Mouse (Mus musculus) heart, postnatal 0 days (tissue): ENCODE data around the gene Plek. TPM values are rescaled to one million over a fixed set of nuclear protein-coding genes. Genes with fewer than 3 reads are reported as not detected.

Source experiments
- ATAC-seq: fragments of 200-750 bp; cut with Nextera tagmentation; 2 replicates; pipeline ENCODE4 v1.8.0; 2017; ENCODE audit warnings: low read depth, moderate number of reproducible peaks, moderate library complexity; ENCODE audit not compliant: insufficient read depth
- DNase-seq: peaks from one replicate; pipeline ENCODE4 v3.0.0-alpha.2; 2016; ENCODE audit warnings: low spot score
- H3K27ac ChIP-seq: fragments of 300-500 bp; sonication (generic); 2 replicates; pipeline ENCODE4 v1.5.1; 2014; ENCODE audit warnings: low read depth, mild to moderate bottlenecking
- H3K27me3 ChIP-seq: fragments of 300-500 bp; sonication (generic); 2 replicates; pipeline ENCODE4 v1.6.1; 2014; ENCODE audit warnings: low read length, mixed read lengths; ENCODE audit not compliant: control insufficient read depth, insufficient read depth
- H3K36me3 ChIP-seq: fragments of 300-500 bp; sonication (generic); replicated peaks from 2 replicates; pipeline ENCODE4 v1.6.1; 2014; ENCODE audit warnings: low read length, mixed read lengths; ENCODE audit not compliant: control insufficient read depth, insufficient read depth
- H3K4me1 ChIP-seq: fragments of 300-500 bp; sonication (generic); 2 replicates; pipeline ENCODE4 v1.6.1; 2014; ENCODE audit warnings: antibody characterized with exemption; ENCODE audit not compliant: control insufficient read depth, insufficient read depth
- H3K4me2 ChIP-seq: fragments of 300-500 bp; sonication (generic); 2 replicates; pipeline ENCODE4 v1.6.1; 2014; ENCODE audit warnings: low read depth, mild to moderate bottlenecking, low read length, moderate library complexity
- H3K4me3 ChIP-seq: fragments of 300-500 bp; sonication (generic); 2 replicates; pipeline ENCODE4 v1.5.1; 2014; ENCODE audit warnings: low read depth, low read length
- H3K9ac ChIP-seq: fragments of 300-500 bp; sonication (generic); replicated peaks from 2 replicates; pipeline ENCODE4 v1.6.1; 2014; ENCODE audit warnings: low read depth, low read length, mixed read lengths
- H3K9me3 ChIP-seq: fragments of 300-500 bp; sonication (generic); replicated peaks from 2 replicates; pipeline ENCODE4 v1.6.1; 2016; ENCODE audit warnings: low read length; ENCODE audit not compliant: control insufficient read depth
- CTCF ChIP-seq: IDR thresholded peaks from 2 replicates; pipeline ENCODE4 v1.5.1; 2016; ENCODE audit warnings: antibody characterized with exemption, control low read depth, low read depth
- EP300 ChIP-seq: IDR thresholded peaks from 2 replicates; pipeline ENCODE4 v1.6.1; 2016; ENCODE audit warnings: antibody characterized with exemption, low read depth
- WGBS: fragments of 180-500 bp; shearing (Covaris S2); extraction: QIAGEN DNeasy Blood & Tissue Kit; methylation state at CpG from one replicate; pipeline ENCODE4 v1.1.7; 2014; 5-methylcytosine and 5-hydroxymethylcytosine counted together
- polyA plus RNA-seq: library from polyadenylated mRNA; unstranded; fragments of >200 nt; fragmentation: Nextera tagmentation; extraction: Ambion mirVana; gene quantifications from 2 replicates; pipeline ENCODE4 v1.2.1, GENCODE M21; 2015
- total RNA-seq: library from RNA; depleted of rRNA; stranded (reverse); fragments of >200 nt; gene quantifications from 2 replicates; pipeline ENCODE4 v1.2.3, GENCODE M21; 2014; ENCODE audit warnings: low replicate concordance

Gene Plek
- total and polyA plus RNA-seq, 2 experiments from 2014 or later: 1.3 to 2.6 TPM

DNA sequence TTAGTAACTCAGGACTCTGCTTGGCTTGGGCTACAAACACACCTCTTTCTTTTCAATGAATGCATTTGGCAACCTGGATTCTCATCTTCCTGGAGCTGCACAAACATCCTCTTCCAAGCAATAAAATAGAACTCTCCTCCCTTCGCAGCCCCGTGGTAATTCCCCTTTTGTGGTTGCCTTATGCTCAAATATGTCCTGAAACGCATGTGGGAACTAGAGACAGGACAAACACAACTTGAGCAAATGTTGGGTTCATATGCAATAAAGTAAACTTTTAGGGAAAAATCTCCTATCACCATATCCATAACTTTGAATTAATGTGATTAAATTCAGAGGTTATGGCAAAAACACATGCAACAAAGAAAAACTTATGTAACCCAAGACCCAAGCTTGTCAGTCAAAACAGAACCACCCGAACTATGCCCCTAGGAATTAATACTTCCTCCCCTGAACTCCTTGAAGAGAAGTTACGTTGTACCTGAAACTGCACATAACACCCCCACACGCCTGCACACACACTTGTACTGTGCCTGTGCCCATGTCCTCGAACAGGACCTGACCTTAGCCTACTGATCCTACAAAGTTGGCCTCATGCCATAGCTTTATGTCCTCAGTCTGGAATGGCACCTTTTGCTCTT, 65.5 kb downstream of the Plek start:
- no peak overlapping the region for H3K27ac ChIP-seq
- no peak overlapping the region for H3K4me2 ChIP-seq
- ATAC-seq: no peak
- no peak overlapping the region for H3K9ac ChIP-seq
- H3K4me3 ChIP-seq: no peak overlapping the region
- WGBS: 75% methylated on average over 7 of the region's 7 CpGs
- no peaks in the 10 kb centered on the region for H3K4me1 ChIP-seq
- H3K9me3 ChIP-seq: no peaks in the 10 kb centered on the region
- TF ChIP-seq EP300 (no peak), CTCF (no peak)
- no peaks in the 10 kb centered on the region for H3K36me3 ChIP-seq
- H3K27me3 ChIP-seq: no peaks in the 10 kb centered on the region
- no peak for DNase-seq

DNA sequence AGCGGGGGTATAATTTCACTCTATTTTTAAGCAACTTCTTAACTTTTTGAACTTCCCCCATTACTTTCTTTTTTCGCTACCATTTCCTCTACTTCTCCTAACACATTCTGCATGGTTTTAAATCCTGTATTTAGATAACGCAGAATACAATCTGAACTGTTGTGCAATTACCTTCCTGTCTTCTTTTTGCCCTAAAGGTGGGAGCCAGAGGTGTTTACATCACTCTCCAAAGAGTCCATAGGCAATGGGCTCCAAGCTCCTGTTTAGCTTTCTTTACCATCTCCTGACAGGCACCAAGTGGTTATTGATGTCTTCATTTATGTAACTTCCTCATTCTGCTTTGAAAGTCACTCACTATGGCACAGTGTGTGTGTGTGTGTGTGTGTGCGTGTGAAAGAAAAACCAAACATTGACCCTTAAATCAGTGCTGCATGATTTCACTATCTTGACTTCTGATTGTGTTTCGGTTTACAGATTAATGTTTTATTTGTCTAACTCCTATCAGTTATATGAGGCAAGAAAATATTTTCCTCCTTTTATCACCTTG, 73.9 kb downstream of the Plek start:
- Histone ChIP-seq H3K9me3 (no peaks in the 10 kb centered on the region), H3K4me1 (peaks cover 6% of the 10 kb centered on the region; the same call in 1 of the 2 replicates), H3K27me3 (no peaks in the 10 kb centered on the region), H3K4me2 (no peak overlapping the region), H3K4me3 (no peak overlapping the region), H3K36me3 (no peaks in the 10 kb centered on the region), H3K9ac (no peak overlapping the region), H3K27ac (no peak overlapping the region)
- WGBS: 71% methylated on average over 5 of the region's 5 CpGs
- TF ChIP-seq EP300 (no peak), CTCF (no peak)
- ATAC-seq: no peak
- DNase-seq: no peak

DNA sequence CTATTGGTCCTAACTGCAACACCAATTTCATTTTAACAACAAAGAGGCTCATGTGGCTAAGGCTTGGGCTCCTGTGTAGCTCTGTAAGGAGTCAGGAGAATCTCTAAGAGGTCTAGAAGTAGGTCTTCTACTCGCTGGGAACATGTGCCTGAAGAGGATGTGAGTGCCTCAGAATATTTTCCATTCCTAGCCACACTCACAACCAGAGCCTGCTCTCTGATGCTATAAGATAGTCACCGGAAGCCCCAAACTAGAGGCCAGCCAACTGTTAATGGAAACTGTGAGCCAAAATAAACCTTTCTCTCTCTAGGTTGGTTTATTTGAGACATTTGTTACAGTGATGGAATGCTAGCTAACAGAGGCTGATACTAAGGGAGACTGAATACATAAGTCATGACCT, 74.6 kb downstream of the Plek start:
- DNase-seq: no peak
- H3K36me3 ChIP-seq: no peaks in the 10 kb centered on the region
- H3K9ac ChIP-seq: no peak overlapping the region
- peaks cover 6% of the 10 kb centered on the region; the same call in 1 of the 2 replicates for H3K4me1 ChIP-seq
- no peak for ATAC-seq
- WGBS: 41% methylated on average over 2 of the region's 2 CpGs
- H3K27ac ChIP-seq: no peak overlapping the region
- no peaks in the 10 kb centered on the region for H3K27me3 ChIP-seq
- no peak overlapping the region for H3K4me2 ChIP-seq
- no peaks in the 10 kb centered on the region for H3K9me3 ChIP-seq
- TF ChIP-seq EP300 (no peak), CTCF (no peak)
- H3K4me3 ChIP-seq: no peak overlapping the region

DNA sequence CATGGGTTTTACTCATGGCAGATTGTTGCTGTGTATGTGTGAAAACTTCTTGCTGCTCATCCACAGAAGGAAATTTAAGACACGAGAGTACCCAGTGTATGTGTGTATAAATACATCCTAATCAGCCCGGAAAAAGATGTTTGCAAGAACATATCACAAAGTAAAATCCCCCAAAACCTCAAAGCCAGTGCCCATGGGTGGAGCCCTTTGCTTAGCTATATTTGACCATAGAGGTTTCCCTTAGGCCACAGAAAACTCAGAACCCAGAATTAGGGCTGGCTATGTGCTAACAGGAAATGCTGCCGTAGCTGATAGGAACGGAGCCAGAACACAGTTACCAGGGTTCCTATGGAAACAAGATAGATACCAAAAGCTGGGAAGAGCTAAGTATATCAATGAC, 75.2 kb downstream of the Plek start:
- no peaks in the 10 kb centered on the region for H3K36me3 ChIP-seq
- peaks cover 6% of the 10 kb centered on the region; the same call in 1 of the 2 replicates for H3K4me1 ChIP-seq
- H3K4me3 ChIP-seq: no peak overlapping the region
- H3K27me3 ChIP-seq: no peaks in the 10 kb centered on the region
- no peak overlapping the region for H3K9ac ChIP-seq
- H3K9me3 ChIP-seq: no peaks in the 10 kb centered on the region
- DNase-seq (peak; percentile 22), ATAC-seq (no peak; the same call in 1 of the 2 replicates)
- no peak overlapping the region for H3K27ac ChIP-seq
- no peak overlapping the region for H3K4me2 ChIP-seq
- 29% methylated on average over 4 of the region's 4 CpGs for WGBS
- TF ChIP-seq EP300: no peak
- no peak for TF ChIP-seq CTCF

DNA sequence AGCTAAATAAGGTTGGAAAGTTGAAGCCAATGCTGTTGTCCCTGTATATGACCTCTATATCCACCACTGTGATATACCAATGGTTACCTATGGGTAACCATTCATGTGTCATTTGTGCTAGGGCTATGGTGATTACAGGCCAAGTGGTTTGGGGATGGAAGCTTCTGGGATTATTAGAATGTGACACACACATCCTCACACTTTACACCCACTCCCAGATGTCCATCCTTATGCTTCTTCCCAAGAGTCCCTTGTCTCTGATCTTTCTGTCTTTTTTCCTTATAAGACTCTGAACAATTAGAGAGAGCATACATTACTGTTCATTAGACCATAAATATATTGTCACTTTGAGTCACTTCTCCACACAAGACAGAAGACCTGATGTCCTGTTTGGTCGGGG, 79.1 kb downstream of the Plek start:
- no peak overlapping the region for H3K9ac ChIP-seq
- DNase-seq (no peak), ATAC-seq (no peak)
- H3K9me3 ChIP-seq: no peaks in the 10 kb centered on the region
- no peak overlapping the region for H3K27ac ChIP-seq
- peaks cover 6% of the 10 kb centered on the region; the same call in 1 of the 2 replicates for H3K4me1 ChIP-seq
- no peaks in the 10 kb centered on the region for H3K36me3 ChIP-seq
- no peaks in the 10 kb centered on the region for H3K27me3 ChIP-seq
- TF ChIP-seq CTCF: no peak
- TF ChIP-seq EP300: no peak
- H3K4me3 ChIP-seq: no peak overlapping the region
- no peak overlapping the region for H3K4me2 ChIP-seq
- 65% methylated on average over 1 of the region's 1 CpGs for WGBS

DNA sequence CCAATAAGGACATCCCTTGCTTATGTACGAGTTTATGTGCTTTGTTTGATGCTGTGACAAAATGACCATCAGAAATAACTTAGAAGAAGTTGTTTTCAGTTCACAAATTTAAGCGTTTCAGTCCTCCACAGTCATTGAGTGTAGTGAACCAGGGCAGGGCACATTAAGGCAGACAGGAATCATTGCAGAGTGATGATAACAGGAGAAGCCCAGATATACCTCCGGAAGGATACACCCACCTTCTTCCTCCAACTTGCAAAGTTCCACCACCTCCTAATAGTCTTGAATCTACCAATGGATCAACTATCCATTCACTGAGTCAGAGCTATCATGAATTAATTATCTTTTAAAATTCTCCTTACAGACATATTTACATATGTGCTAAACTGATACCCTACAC, 80.2 kb downstream of the Plek start:
- Histone ChIP-seq H3K4me1 (peaks cover 2% of the 10 kb centered on the region; the same call in 1 of the 2 replicates), H3K36me3 (no peaks in the 10 kb centered on the region), H3K9ac (no peak overlapping the region), H3K27me3 (no peaks in the 10 kb centered on the region), H3K27ac (no peak overlapping the region), H3K4me2 (no peak overlapping the region), H3K4me3 (no peak overlapping the region), H3K9me3 (no peaks in the 10 kb centered on the region)
- DNase-seq (no peak), ATAC-seq (no peak)
- 73% methylated on average over 3 of the region's 3 CpGs for WGBS
- TF ChIP-seq CTCF (no peak), EP300 (no peak)
